Mouse (Mus musculus) activated CD4-positive, CD25-positive, alpha-beta regulatory T cell (primary cell): Measurements from ENCODE around the gene Acad9. TPM values are rescaled to one million over a fixed set of nuclear protein-coding genes. Genes with fewer than 3 reads are reported as not detected.

Experiments
- polyA plus RNA-seq, 2 experiments: library from polyadenylated mRNA; unstranded; fragments of 100-300 nt; shearing (Covaris generic); gene quantifications; one replicate each; pipeline ENCODE4 v1.2.1; 2017

Acad9 gene
- polyA plus RNA-seq, result 10 to 100 TPM; 55.0 to 61.2 TPM

GRCm38 (mm10) chr3:36065843-36066651, at the start of gene Acad9:
TSS of gene Acad9 (plus strand) at chr3:36065979.

GRCm38 (mm10) chr3:36053447-36053846, 12.3 kb upstream of the Acad9 start, which contains the start of gene Ccdc144b:
TSS of gene Ccdc144b (minus strand) at chr3:36053547.

Other genes starting within 250 kb of the Acad9 start
- 10 to 100 TPM; 60.2 to 68.7 TPM for gene Dcun1d1, start 128.5 kb upstream of the Acad9 start, polyA plus RNA-seq
- gene Mccc1, start 65.3 kb upstream of the Acad9 start, polyA plus RNA-seq, result 10 to 100 TPM; 14.4 to 18.2 TPM
- gene Ccdc144b, start 12.4 kb upstream of the Acad9 start, polyA plus RNA-seq, result under 1 TPM in 1 of 2 experiments, not detected in 1; 0.02 TPM
- gene D3Ertd254e, start 85.0 kb downstream of the Acad9 start, polyA plus RNA-seq, result 1 to 10 TPM; 2.0 to 3.8 TPM
- under 1 TPM; 0.38 to 0.42 TPM for gene Qrfpr, start 156.3 kb downstream of the Acad9 start, polyA plus RNA-seq